Mouse (Mus musculus) skeletal muscle tissue, adult 2 months (tissue): ENCODE measurements around the gene Cyp1a2.

ENCODE experiments used
- DNase-seq: peaks from one replicate; pipeline ENCODE4 v3.0.0-alpha.2; 2012; ENCODE audit warnings: low read depth, low spot score

Gene Cyp1a2

GRCm38 (mm10) chr9:57646551-57647103 is 36.9 kb downstream of the Cyp1a2 start:
- DNase-seq = no peak

- peak; percentile 88 for DNase-seq
Measured at GRCm38 (mm10) chr9:57644944-57645893, 38.3 kb downstream of the Cyp1a2 start.

GRCm38 (mm10) chr9:57644442-57644943 is 39.0 kb downstream of the Cyp1a2 start:
- no peak for DNase-seq

- DNase-seq = no peak
Measured at GRCm38 (mm10) chr9:57643856-57644180, 39.7 kb downstream of the Cyp1a2 start.

GRCm38 (mm10) chr9:57643169-57643855 is 40.2 kb downstream of the Cyp1a2 start:
- DNase-seq = no peak

GRCm38 (mm10) chr9:57641775-57642550 is 41.5 kb downstream of the Cyp1a2 start:
- DNase-seq = no peak

- no peak for DNase-seq
Measured at GRCm38 (mm10) chr9:57641022-57641421, 42.5 kb downstream of the Cyp1a2 start.

- DNase-seq = peak; percentile 77
Measured at GRCm38 (mm10) chr9:57640384-57640783, 43.1 kb downstream of the Cyp1a2 start.

- DNase-seq = peak; percentile 52
Measured at GRCm38 (mm10) chr9:57639661-57640328, 43.7 kb downstream of the Cyp1a2 start.

- no peak for DNase-seq
Measured at GRCm38 (mm10) chr9:57638651-57639459, 44.6 kb downstream of the Cyp1a2 start.

- DNase-seq = peak; percentile 62
Measured at GRCm38 (mm10) chr9:57637741-57638322, 45.7 kb downstream of the Cyp1a2 start.

- no peak for DNase-seq
Measured at GRCm38 (mm10) chr9:57637272-57637671, 46.2 kb downstream of the Cyp1a2 start.

- DNase-seq = no peak
Measured at GRCm38 (mm10) chr9:57633481-57634024, 50.0 kb downstream of the Cyp1a2 start.

- DNase-seq = peak; percentile 54
Measured at GRCm38 (mm10) chr9:57629118-57629874, 54.2 kb downstream of the Cyp1a2 start.

- DNase-seq = no peak
Measured at GRCm38 (mm10) chr9:57628717-57629116, 54.8 kb downstream of the Cyp1a2 start.

- no peak for DNase-seq
Measured at GRCm38 (mm10) chr9:57627892-57628291, 55.6 kb downstream of the Cyp1a2 start.

GRCm38 (mm10) chr9:57627191-57627590 is 56.3 kb downstream of the Cyp1a2 start:
- no peak for DNase-seq
